Mouse (Mus musculus) ES-Bruce4 (cell line): ENCODE data around the gene Amfr. TPM values are rescaled to one million over a fixed set of nuclear protein-coding genes. Genes with fewer than 3 reads are reported as not detected.

Source experiments
- H3K27ac ChIP-seq: 2 replicates; pipeline ENCODE4 v1.5.1; 2012; ENCODE audit warnings: low read length, inconsistent platforms; ENCODE audit not compliant: insufficient read depth
- H3K27me3 ChIP-seq: 2 replicates; pipeline ENCODE4 v1.6.1; 2012; ENCODE audit warnings: mild to moderate bottlenecking, low read length, inconsistent platforms; ENCODE audit not compliant: control insufficient read depth, poor library complexity, insufficient read depth, severe bottlenecking
- H3K36me3 ChIP-seq: 2 replicates; pipeline ENCODE4 v1.6.1; 2012; ENCODE audit warnings: inconsistent platforms, mild to moderate bottlenecking, low read length, moderate library complexity; ENCODE audit not compliant: control insufficient read depth, poor library complexity, insufficient read depth, severe bottlenecking
- H3K4me1 ChIP-seq: one replicate; pipeline ENCODE4 v1.8.1; 2011; ENCODE audit warnings: low read length; ENCODE audit not compliant: control insufficient read depth, insufficient read depth
- H3K4me3 ChIP-seq: 2 replicates; pipeline ENCODE4 v1.5.1; 2011; ENCODE audit warnings: low read depth, mild to moderate bottlenecking, low read length
- H3K9ac ChIP-seq: 2 replicates; pipeline ENCODE4 v1.6.1; 2012; ENCODE audit warnings: low read depth, mild to moderate bottlenecking, inconsistent platforms; ENCODE audit not compliant: poor library complexity, severe bottlenecking
- H3K9me3 ChIP-seq: replicated peaks from 2 replicates; pipeline ENCODE4 v1.6.1; 2012; ENCODE audit warnings: mild to moderate bottlenecking, low read length, inconsistent platforms; ENCODE audit not compliant: control insufficient read depth, poor library complexity, insufficient read depth, severe bottlenecking
- CTCF ChIP-seq: IDR thresholded peaks from one replicate; pipeline ENCODE4 v1.8.1; 2011; ENCODE audit warnings: low read depth, low read length
- EP300 ChIP-seq: IDR thresholded peaks from 2 replicates; pipeline ENCODE4 v1.6.1; 2011; ENCODE audit warnings: low read depth, low read length; ENCODE audit not compliant: insufficient read depth
- POLR2A ChIP-seq: IDR thresholded peaks from one replicate; pipeline ENCODE4 v1.8.1; 2011; ENCODE audit warnings: low read length; ENCODE audit not compliant: insufficient read depth
- polyA plus RNA-seq: library from polyadenylated mRNA; stranded (reverse); fragments of >200 nt; gene quantifications from 2 replicates; pipeline ENCODE4 v1.2.4, GENCODE M21; 2011; ENCODE audit warnings: low read depth; ENCODE audit not compliant: missing spikeins, insufficient read depth, insufficient read length

The Amfr gene
- polyA plus RNA-seq, 1 experiment: 28.6 TPM

GRCm38 (mm10) chr8:93923897-93924334 lies 88.7 kb downstream of the Amfr start:
- H3K27me3 ChIP-seq: no peaks in the 10 kb centered on the region
- H3K4me1 ChIP-seq: no peaks in the 10 kb centered on the region

More at GRCm38 (mm10) chr8:93923897-93924334, 88.7 kb downstream of the Amfr start:
- Histone ChIP-seq H3K36me3 (no peaks in the 10 kb centered on the region), H3K9me3 (no peaks in the 10 kb centered on the region), H3K9ac (no peak overlapping the region), H3K27ac (no peak overlapping the region), H3K4me3 (no peak overlapping the region)
- TF ChIP-seq CTCF: no peak
- no peak for TF ChIP-seq POLR2A
- TF ChIP-seq EP300: no peak

Other genes starting within 250 kb of the Amfr start
- 5.0 and 7.4 TPM in 2 replicates for gene Gnao1, start 202.9 kb downstream of the Amfr start, polyA plus RNA-seq
- 233 and 241 TPM in 2 replicates for gene Nudt21, start 24.2 kb upstream of the Amfr start, polyA plus RNA-seq
- 31.9 and 37.8 TPM in 2 replicates for gene Ogfod1, start 24.4 kb upstream of the Amfr start, polyA plus RNA-seq
- gene Bbs2, start 86.1 kb upstream of the Amfr start, polyA plus RNA-seq: 12.8 and 19.3 TPM in 2 replicates
- gene Mt4, start 124.4 kb upstream of the Amfr start, polyA plus RNA-seq: 3.0 TPM in 1 of 2 replicates, not detected in the other
- 3.9 and 5.4 TPM in 2 replicates for gene Mt3, start 139.8 kb upstream of the Amfr start, polyA plus RNA-seq
- 1,296 and 1,384 TPM in 2 replicates for gene Mt2, start 159.8 kb upstream of the Amfr start, polyA plus RNA-seq
- gene Mt1, start 166.2 kb upstream of the Amfr start, polyA plus RNA-seq: 867 and 876 TPM in 2 replicates
- 104 and 106 TPM in 2 replicates for gene Nup93, start 201.7 kb upstream of the Amfr start, polyA plus RNA-seq